Mouse (Mus musculus): ENCODE data around the gene Ece2. TPM values are rescaled to one million over a fixed set of nuclear protein-coding genes. Genes with fewer than 3 reads are reported as not detected.
A peak's percentile ranks its signal among the peaks of the same experiment; 100 is the strongest.

Ece2 gene
- polyA plus RNA-seq, 1 experiment from 2014 or later: 0.89 TPM

GRCm38 (mm10) chr16:20673706-20674303 lies 44.2 kb downstream of the Ece2 start:
- ATAC-seq (ENCODE audit: low FRiP score, low TSS enrichment) (peak; percentile 21; the same call in 1 of the 2 replicates), DNase-seq (ENCODE audit: low spot score) (peak; percentile 67)
- 3% methylated on average over 14 of the region's 14 CpGs for WGBS

GRCm38 (mm10) chr16:20675213-20675612 lies 45.6 kb downstream of the Ece2 start:
- Histone ChIP-seq H3K27me3 (ENCODE audit: control insufficient read depth, insufficient read depth, low read length) (no peaks in the 10 kb centered on the region), H3K9me3 (ENCODE audit: control insufficient read depth, low read length) (no peaks in the 10 kb centered on the region), H3K36me3 (ENCODE audit: control insufficient read depth, insufficient read depth, low read length) (peaks cover 25% of the 10 kb centered on the region), H3K27ac (replicated peaks) (no peak overlapping the region), H3K9ac (ENCODE audit: low read length) (no peak overlapping the region), H3K4me2 (replicated peaks; ENCODE audit: low read depth) (no peak overlapping the region; the same call in 1 of the 2 replicates), H3K4me3 (ENCODE audit: low read depth, low read length) (no peak overlapping the region), H3K4me1 (replicated peaks; ENCODE audit: control insufficient read depth, insufficient read depth) (peaks cover 3% of the 10 kb centered on the region; the same call in 1 of the 2 replicates)
- DNase-seq (ENCODE audit: low spot score) (no peak), ATAC-seq (ENCODE audit: low FRiP score, low TSS enrichment) (no peak)
- WGBS: 86% methylated on average over 6 of the region's 6 CpGs
- TF ChIP-seq CTCF (IDR thresholded peaks at IDR 0.05; ENCODE audit: low read depth) (no peak), EP300 (optimal IDR thresholded peaks at IDR 0.05) (no peak)

More at GRCm38 (mm10) chr16:20673706-20674303, 44.2 kb downstream of the Ece2 start:
- Histone ChIP-seq H3K27me3 (ENCODE audit: control insufficient read depth, insufficient read depth, low read length) (no peaks in the 10 kb centered on the region), H3K4me1 (replicated peaks; ENCODE audit: control insufficient read depth, insufficient read depth) (peaks cover 3% of the 10 kb centered on the region; the same call in 1 of the 2 replicates), H3K27ac (replicated peaks) (peak overlapping the region; percentile 98), H3K9ac (ENCODE audit: low read length) (peak overlapping the region; percentile 95), H3K36me3 (ENCODE audit: control insufficient read depth, insufficient read depth, low read length) (peaks cover 15% of the 10 kb centered on the region; the same call in 1 of the 2 replicates), H3K9me3 (ENCODE audit: control insufficient read depth, low read length) (no peaks in the 10 kb centered on the region), H3K4me2 (replicated peaks; ENCODE audit: low read depth) (peak overlapping the region; percentile 86), H3K4me3 (ENCODE audit: low read depth, low read length) (peak overlapping the region; percentile 89)
- TF ChIP-seq EP300 (optimal IDR thresholded peaks at IDR 0.05) (no peak), CTCF (IDR thresholded peaks at IDR 0.05; ENCODE audit: low read depth) (no peak)

- Histone ChIP-seq H3K4me3 (ENCODE audit: low read depth, low read length) (no peak overlapping the region), H3K4me2 (replicated peaks; ENCODE audit: low read depth) (no peak overlapping the region), H3K27ac (replicated peaks) (no peak overlapping the region; the same call in 1 of the 2 replicates), H3K27me3 (ENCODE audit: control insufficient read depth, insufficient read depth, low read length) (no peaks in the 10 kb centered on the region), H3K4me1 (replicated peaks; ENCODE audit: control insufficient read depth, insufficient read depth) (peaks cover 3% of the 10 kb centered on the region; the same call in 1 of the 2 replicates), H3K9ac (ENCODE audit: low read length) (no peak overlapping the region), H3K9me3 (ENCODE audit: control insufficient read depth, low read length) (no peaks in the 10 kb centered on the region), H3K36me3 (ENCODE audit: control insufficient read depth, insufficient read depth, low read length) (peaks cover 38% of the 10 kb centered on the region)
- 53% methylated on average over 4 of the region's 4 CpGs for WGBS
- no peak for ATAC-seq (ENCODE audit: low FRiP score, low TSS enrichment)
- TF ChIP-seq CTCF (IDR thresholded peaks at IDR 0.05; ENCODE audit: low read depth) (peak; percentile 26; the same call in 1 of the 2 replicates), EP300 (optimal IDR thresholded peaks at IDR 0.05) (no peak)
- no peak for DNase-seq (ENCODE audit: low spot score)
These were observed 47.1 kb downstream of the Ece2 start for GRCm38 (mm10) chr16:20676702-20677101.

- H3K4me1 ChIP-seq (replicated peaks; ENCODE audit: control insufficient read depth, insufficient read depth): peaks cover 3% of the 10 kb centered on the region; the same call in 1 of the 2 replicates
- peak overlapping the region; percentile 78 for H3K27ac ChIP-seq (replicated peaks)
- H3K9ac ChIP-seq (ENCODE audit: low read length): peak overlapping the region; percentile 23; the same call in 1 of the 2 replicates
- H3K27me3 ChIP-seq (ENCODE audit: control insufficient read depth, insufficient read depth, low read length): no peaks in the 10 kb centered on the region
- TF ChIP-seq EP300 (optimal IDR thresholded peaks at IDR 0.05): no peak
- TF ChIP-seq CTCF (IDR thresholded peaks at IDR 0.05; ENCODE audit: low read depth): no peak
- 50% methylated on average over 5 of the region's 5 CpGs for WGBS
- no peak overlapping the region for H3K4me3 ChIP-seq (ENCODE audit: low read depth, low read length)
- DNase-seq (ENCODE audit: low spot score): no peak
- H3K36me3 ChIP-seq (ENCODE audit: control insufficient read depth, insufficient read depth, low read length): peaks cover 45% of the 10 kb centered on the region
- H3K9me3 ChIP-seq (ENCODE audit: control insufficient read depth, low read length): no peaks in the 10 kb centered on the region
- ATAC-seq (ENCODE audit: low FRiP score, low TSS enrichment): no peak
- peak overlapping the region; percentile 31; the same call in 1 of the 2 replicates for H3K4me2 ChIP-seq (replicated peaks; ENCODE audit: low read depth)
These were observed 47.8 kb downstream of the Ece2 start for GRCm38 (mm10) chr16:20677380-20677779.

DNA sequence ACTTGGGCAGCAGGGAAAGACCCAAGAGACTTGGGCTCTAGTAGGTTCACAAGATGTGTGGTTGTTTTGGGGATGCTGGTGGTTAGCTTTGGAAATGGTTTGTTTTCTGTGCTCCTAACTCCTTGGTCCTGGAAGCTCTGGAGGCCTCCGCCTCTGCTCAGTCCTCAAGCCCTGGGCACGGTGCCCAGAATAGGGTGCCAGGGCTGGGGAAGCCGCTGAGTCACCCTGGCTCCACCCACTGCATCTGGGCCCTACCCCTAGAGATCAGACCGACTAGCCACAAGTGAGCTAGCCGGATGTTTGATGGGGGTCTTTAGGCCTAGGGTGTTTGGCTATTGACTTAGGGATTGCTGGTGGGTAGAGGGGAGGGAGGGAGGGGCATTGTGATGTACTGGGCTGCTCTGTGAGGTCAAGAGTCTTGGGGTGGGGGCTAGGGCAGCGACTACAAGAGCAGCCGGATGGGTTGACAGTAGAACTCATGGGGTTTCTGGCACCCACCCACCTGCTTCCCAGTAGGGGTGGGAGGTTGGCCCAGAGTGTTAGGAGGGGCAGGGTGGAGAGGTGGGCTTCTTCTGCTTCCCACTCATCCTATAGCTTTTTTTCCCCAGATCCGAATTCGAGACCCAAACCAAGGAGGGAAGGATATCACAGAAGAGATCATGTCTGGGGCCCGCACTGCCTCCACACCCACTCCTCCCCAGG lies 48.5 kb downstream of the Ece2 start:
- WGBS: 55% methylated on average over 10 of the region's 10 CpGs
- peak; percentile 87 for ATAC-seq (ENCODE audit: low FRiP score, low TSS enrichment)

More for the DNA sequence above, 48.5 kb downstream of the Ece2 start:
- H3K4me3 ChIP-seq (ENCODE audit: low read depth, low read length): peak overlapping the region; percentile 4; the same call in 1 of the 2 replicates
- peak; percentile 94 for DNase-seq (ENCODE audit: low spot score)
- no peak for TF ChIP-seq EP300 (optimal IDR thresholded peaks at IDR 0.05)
- no peak for TF ChIP-seq CTCF (IDR thresholded peaks at IDR 0.05; ENCODE audit: low read depth)
- peaks cover 52% of the 10 kb centered on the region for H3K36me3 ChIP-seq (ENCODE audit: control insufficient read depth, insufficient read depth, low read length)
- H3K27ac ChIP-seq (replicated peaks): peak overlapping the region; percentile 78
- peak overlapping the region; percentile 31; the same call in 1 of the 2 replicates for H3K4me2 ChIP-seq (replicated peaks; ENCODE audit: low read depth)
- peaks cover 3% of the 10 kb centered on the region; the same call in 1 of the 2 replicates for H3K4me1 ChIP-seq (replicated peaks; ENCODE audit: control insufficient read depth, insufficient read depth)
- no peaks in the 10 kb centered on the region for H3K27me3 ChIP-seq (ENCODE audit: control insufficient read depth, insufficient read depth, low read length)
- no peaks in the 10 kb centered on the region for H3K9me3 ChIP-seq (ENCODE audit: control insufficient read depth, low read length)
- H3K9ac ChIP-seq (ENCODE audit: low read length): peak overlapping the region; percentile 23; the same call in 1 of the 2 replicates
